Mouse (Mus musculus) embryonic facial prominence, embryonic 13.5 days (tissue): ENCODE results near the gene Fbll1. TPM values are rescaled to one million over a fixed set of nuclear protein-coding genes. Genes with fewer than 3 reads are reported as not detected.

Source experiments
- ATAC-seq: fragments of 200-750 bp; cut with Nextera tagmentation; 2 replicates; pipeline ENCODE4 v1.8.0; 2017; ENCODE audit warnings: low read depth; ENCODE audit not compliant: insufficient number of reproducible peaks, insufficient read depth, low FRiP score, low TSS enrichment
- H3K27ac ChIP-seq: fragments of 300-500 bp; sonication (generic); 2 replicates; pipeline ENCODE4 v1.5.1; 2015; ENCODE audit warnings: moderate library complexity, mild to moderate bottlenecking, inconsistent platforms
- H3K27me3 ChIP-seq: fragments of 300-500 bp; sonication (generic); 2 replicates; pipeline ENCODE4 v1.6.1; 2015; ENCODE audit warnings: mild to moderate bottlenecking, inconsistent platforms
- H3K36me3 ChIP-seq: fragments of 300-500 bp; sonication (generic); 2 replicates; pipeline ENCODE4 v1.6.1; 2015; ENCODE audit warnings: mild to moderate bottlenecking, inconsistent platforms
- H3K4me1 ChIP-seq: fragments of 300-500 bp; sonication (generic); 2 replicates; pipeline ENCODE4 v1.6.1; 2015; ENCODE audit warnings: inconsistent platforms
- H3K4me2 ChIP-seq: fragments of 300-500 bp; sonication (generic); 2 replicates; pipeline ENCODE4 v1.6.1; 2015; ENCODE audit warnings: moderate library complexity, mild to moderate bottlenecking, inconsistent platforms
- H3K4me3 ChIP-seq: fragments of 300-500 bp; sonication (generic); 2 replicates; pipeline ENCODE4 v1.5.1; 2015; ENCODE audit warnings: mild to moderate bottlenecking, inconsistent platforms
- H3K9ac ChIP-seq: fragments of 300-500 bp; sonication (generic); 2 replicates; pipeline ENCODE4 v1.6.1; 2015; ENCODE audit warnings: mild to moderate bottlenecking, inconsistent platforms
- H3K9me3 ChIP-seq: fragments of 300-500 bp; sonication (generic); 2 replicates; pipeline ENCODE4 v1.6.1; 2016; ENCODE audit warnings: inconsistent platforms
- WGBS: fragments of 180-500 bp; shearing (Covaris S2); methylation state at CpG from one replicate; pipeline ENCODE4 v1.1.7; 2015; ENCODE audit warnings: mixed read lengths; 5-methylcytosine and 5-hydroxymethylcytosine counted together
- polyA plus RNA-seq: library from polyadenylated mRNA; unstranded; fragments of >200 nt; fragmentation: Nextera tagmentation; extraction: Ambion mirVana; gene quantifications from 2 replicates; pipeline ENCODE4 v1.2.1, GENCODE M21; 2015

The Fbll1 gene
- polyA plus RNA-seq, 1 experiment from 2014 or later, result 0.22 TPM

GRCm38 (mm10) chr11:35782444-35782843 is 16.2 kb downstream of the Fbll1 start:
- Histone ChIP-seq H3K27ac (no peak overlapping the region), H3K4me1 (no peaks in the 10 kb centered on the region), H3K9ac (no peak overlapping the region), H3K36me3 (peaks cover 78% of the 10 kb centered on the region), H3K9me3 (no peaks in the 10 kb centered on the region), H3K4me2 (no peak overlapping the region), H3K4me3 (no peak overlapping the region), H3K27me3 (no peaks in the 10 kb centered on the region)
- WGBS, result 94% methylated on average over 3 of the region's 3 CpGs
- ATAC-seq, result no peak

GRCm38 (mm10) chr11:35780336-35780735 is 18.3 kb downstream of the Fbll1 start:
- Histone ChIP-seq H3K9me3 (no peaks in the 10 kb centered on the region), H3K4me1 (no peaks in the 10 kb centered on the region), H3K36me3 (peaks cover 84% of the 10 kb centered on the region), H3K4me3 (no peak overlapping the region), H3K27me3 (no peaks in the 10 kb centered on the region), H3K27ac (no peak overlapping the region), H3K9ac (no peak overlapping the region), H3K4me2 (no peak overlapping the region)
- no peak for ATAC-seq
- 85% methylated on average over 3 of the region's 3 CpGs for WGBS

GRCm38 (mm10) chr11:35776452-35776851 is 22.2 kb downstream of the Fbll1 start:
- Histone ChIP-seq H3K9ac (no peak overlapping the region), H3K4me1 (0 out of 2 replicates have a peak, but pooled peaks cover 4% of the 10 kb centered on the region), H3K9me3 (no peaks in the 10 kb centered on the region), H3K27me3 (no peaks in the 10 kb centered on the region), H3K4me3 (no peak overlapping the region), H3K27ac (no peak overlapping the region), H3K4me2 (no peak overlapping the region), H3K36me3 (peaks cover 54% of the 10 kb centered on the region)
- ATAC-seq, result no peak
- 90% methylated on average over 3 of the region's 3 CpGs for WGBS

- H3K9ac ChIP-seq, result no peak overlapping the region
- H3K4me1 ChIP-seq, result peaks cover 12% of the 10 kb centered on the region
- H3K36me3 ChIP-seq, result peaks cover 52% of the 10 kb centered on the region
- no peak overlapping the region for H3K4me2 ChIP-seq
- no peak overlapping the region for H3K27ac ChIP-seq
- ATAC-seq, result no peak
- 95% methylated on average over 3 of the region's 3 CpGs for WGBS
- H3K9me3 ChIP-seq, result no peaks in the 10 kb centered on the region
- H3K4me3 ChIP-seq, result no peak overlapping the region
- H3K27me3 ChIP-seq, result no peaks in the 10 kb centered on the region
These were observed 23.1 kb downstream of the Fbll1 start for GRCm38 (mm10) chr11:35775606-35776005.

GRCm38 (mm10) chr11:35770741-35771504 is 27.8 kb downstream of the Fbll1 start:
- ATAC-seq, result no peak
- WGBS, result 66% methylated on average over 9 of the region's 9 CpGs
- Histone ChIP-seq H3K36me3 (peaks cover 13% of the 10 kb centered on the region), H3K4me3 (peak overlapping the region; percentile 91), H3K9me3 (no peaks in the 10 kb centered on the region), H3K4me2 (peak overlapping the region; percentile 69), H3K4me1 (peaks cover 12% of the 10 kb centered on the region), H3K27ac (no peak overlapping the region), H3K9ac (peak overlapping the region; percentile 95), H3K27me3 (no peaks in the 10 kb centered on the region)

GRCm38 (mm10) chr11:35769746-35770437 is 28.8 kb downstream of the Fbll1 start:
- Histone ChIP-seq H3K4me1 (peaks cover 12% of the 10 kb centered on the region), H3K4me3 (peak overlapping the region; percentile 91), H3K4me2 (peak overlapping the region; percentile 69), H3K27me3 (no peaks in the 10 kb centered on the region), H3K9ac (peak overlapping the region; percentile 95), H3K36me3 (peaks cover 9% of the 10 kb centered on the region), H3K27ac (peak overlapping the region; percentile 94), H3K9me3 (no peaks in the 10 kb centered on the region)
- 1% methylated on average over 37 of the region's 41 CpGs for WGBS
- ATAC-seq, result peak; percentile 87

GRCm38 (mm10) chr11:35769188-35769745 is 29.4 kb downstream of the Fbll1 start, which contains the start of gene Pank3:
Gene Pank3 (plus strand): TSS chr11:35769484.
- peak within 1 kb of the TSS; percentile 94 for H3K27ac ChIP-seq
- peak within 1 kb of the TSS; percentile 69 for H3K4me2 ChIP-seq
- peak within 1 kb of the TSS; percentile 95 for H3K9ac ChIP-seq
- under 1% methylated on average over 35 of the region's 50 CpGs for WGBS
- peaks cover 12% of the 10 kb centered on the region for H3K4me1 ChIP-seq
- H3K27me3 ChIP-seq, result no peaks in the 10 kb centered on the region
- no peaks in the 10 kb centered on the region for H3K9me3 ChIP-seq
- peaks cover 9% of the 10 kb centered on the region for H3K36me3 ChIP-seq
- peak; percentile 100 for ATAC-seq
- H3K4me3 ChIP-seq, result peak within 1 kb of the TSS; percentile 91

- no peak overlapping the region for H3K27ac ChIP-seq
- no peaks in the 10 kb centered on the region for H3K9me3 ChIP-seq
- H3K4me2 ChIP-seq, result no peak overlapping the region
- H3K4me1 ChIP-seq, result peaks cover 12% of the 10 kb centered on the region
- 89% methylated on average over 5 of the region's 5 CpGs for WGBS
- H3K27me3 ChIP-seq, result no peaks in the 10 kb centered on the region
- H3K4me3 ChIP-seq, result no peak overlapping the region
- H3K36me3 ChIP-seq, result no peaks in the 10 kb centered on the region
- no peak for ATAC-seq
- no peak overlapping the region for H3K9ac ChIP-seq
These were observed 31.8 kb downstream of the Fbll1 start for GRCm38 (mm10) chr11:35766845-35767244.

- ATAC-seq, result 0 out of 2 replicates have a peak, but pooled peaks have one; percentile 52
- Histone ChIP-seq H3K36me3 (no peaks in the 10 kb centered on the region), H3K27ac (no peak overlapping the region), H3K9me3 (no peaks in the 10 kb centered on the region), H3K4me1 (0 out of 2 replicates have a peak, but pooled peaks cover 4% of the 10 kb centered on the region), H3K4me3 (no peak overlapping the region), H3K4me2 (no peak overlapping the region), H3K27me3 (no peaks in the 10 kb centered on the region), H3K9ac (no peak overlapping the region)
- WGBS, result 93% methylated on average over 4 of the region's 4 CpGs
These were observed 38.1 kb downstream of the Fbll1 start for GRCm38 (mm10) chr11:35760627-35761003.

- H3K27me3 ChIP-seq, result no peaks in the 10 kb centered on the region
- no peak for ATAC-seq
- H3K4me3 ChIP-seq, result no peak overlapping the region
- no peak overlapping the region for H3K9ac ChIP-seq
- WGBS, result 87% methylated on average over 7 of the region's 7 CpGs
- no peaks in the 10 kb centered on the region for H3K36me3 ChIP-seq
- 0 out of 2 replicates have a peak, but pooled peaks cover 7% of the 10 kb centered on the region for H3K4me1 ChIP-seq
- H3K4me2 ChIP-seq, result no peak overlapping the region
- no peaks in the 10 kb centered on the region for H3K9me3 ChIP-seq
- no peak overlapping the region for H3K27ac ChIP-seq
These were observed 38.6 kb downstream of the Fbll1 start for GRCm38 (mm10) chr11:35760001-35760626.
